Mouse (Mus musculus) mouse trophoblast stem cell (cell line): ENCODE results near the gene Sec63.

Source experiments
- in situ Hi-C, 2 experiments: fragments of 300-500 bp; cut with MseI, MboI; formaldehyde crosslinking; loops; 2 replicates in 1 of 2; 3 replicates in 1 of 2; pipeline ENCODE4 v1.15.1; 2025

Sec63 gene

DNA sequence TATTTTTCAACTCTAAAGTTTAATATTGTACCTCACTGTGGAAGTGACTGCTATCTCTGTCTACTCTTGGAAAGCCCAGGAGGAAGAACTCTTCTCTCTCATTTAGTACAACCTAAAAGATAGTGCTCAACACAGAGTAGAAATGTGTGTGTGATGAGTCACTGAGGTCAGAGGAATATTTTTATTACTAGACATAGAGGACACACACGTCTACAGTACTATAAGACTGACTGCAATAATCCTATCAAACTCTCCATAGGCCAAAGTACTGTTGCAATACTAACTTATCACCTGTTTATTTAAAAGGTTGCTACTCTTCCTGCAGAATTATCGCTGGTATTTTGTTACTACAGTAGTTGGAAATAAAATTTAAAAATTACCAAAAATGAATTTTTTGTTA is 68.7 kb downstream of the Sec63 start:
- in situ Hi-C loops = no loop called here

DNA sequence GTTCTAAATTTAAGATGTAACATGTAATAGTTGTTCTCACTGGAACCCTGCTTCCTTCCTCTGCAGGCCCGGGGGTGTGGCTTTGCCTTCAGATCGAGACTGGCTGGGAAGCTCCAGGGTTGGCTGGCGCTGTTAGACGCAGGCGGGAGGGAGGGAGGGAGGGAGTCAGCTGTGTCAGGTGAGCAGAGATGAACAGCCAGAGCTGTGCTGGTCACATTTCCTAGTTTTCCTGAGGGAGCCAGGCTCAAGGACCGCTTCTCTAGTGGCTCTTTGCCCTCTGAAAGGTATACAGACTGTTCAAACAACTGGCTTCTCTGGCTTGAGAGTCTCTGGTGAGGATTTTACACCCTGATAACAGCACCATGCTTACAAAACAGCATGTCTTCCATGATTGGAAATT is 69.1 kb downstream of the Sec63 start:
- in situ Hi-C loops = no loop called here

DNA sequence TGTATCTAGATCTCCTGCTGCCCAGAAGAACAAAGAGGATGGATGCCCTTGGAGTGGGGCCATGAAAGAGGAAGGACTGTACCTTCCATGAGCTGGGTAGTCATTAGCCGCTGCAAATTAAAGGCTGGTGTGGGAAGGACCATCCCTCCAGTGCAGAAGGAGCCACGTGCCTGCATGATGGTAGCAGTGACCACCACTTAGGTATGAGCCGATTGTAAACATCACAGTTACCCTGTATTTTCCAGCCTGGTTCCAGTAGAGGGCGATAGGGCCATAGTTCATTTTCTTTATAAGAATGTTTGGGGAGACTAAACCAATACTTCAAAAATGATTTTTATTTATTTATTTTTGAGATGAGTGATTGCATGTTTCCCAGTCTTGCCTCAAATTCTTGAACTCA is 71.4 kb downstream of the Sec63 start:
- in situ Hi-C loops = no loop called here

- in situ Hi-C loops = no loop called here
Measured at GRCm38 (mm10) chr10:42833871-42834727, 72.8 kb downstream of the Sec63 start.

DNA sequence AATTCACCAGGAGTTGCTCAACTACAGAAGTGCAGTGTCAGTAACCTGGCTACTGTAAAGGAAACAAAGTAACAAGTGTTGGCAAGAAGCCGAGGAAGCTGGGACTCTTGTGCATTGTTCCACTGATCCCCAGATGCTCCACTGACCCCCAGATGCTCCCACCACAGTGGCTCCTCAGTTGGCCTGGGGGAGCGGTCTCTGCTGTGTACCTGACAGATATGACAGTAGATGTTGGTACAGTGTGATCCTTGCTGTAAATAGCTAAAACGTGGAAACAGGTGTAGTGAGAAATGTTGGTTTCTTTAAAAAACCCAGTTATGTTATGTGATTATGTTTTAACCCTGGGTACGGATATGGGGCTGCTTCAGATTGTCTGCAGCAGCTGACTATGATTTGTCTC is 76.8 kb downstream of the Sec63 start:
- in situ Hi-C loops = no loop called here

DNA sequence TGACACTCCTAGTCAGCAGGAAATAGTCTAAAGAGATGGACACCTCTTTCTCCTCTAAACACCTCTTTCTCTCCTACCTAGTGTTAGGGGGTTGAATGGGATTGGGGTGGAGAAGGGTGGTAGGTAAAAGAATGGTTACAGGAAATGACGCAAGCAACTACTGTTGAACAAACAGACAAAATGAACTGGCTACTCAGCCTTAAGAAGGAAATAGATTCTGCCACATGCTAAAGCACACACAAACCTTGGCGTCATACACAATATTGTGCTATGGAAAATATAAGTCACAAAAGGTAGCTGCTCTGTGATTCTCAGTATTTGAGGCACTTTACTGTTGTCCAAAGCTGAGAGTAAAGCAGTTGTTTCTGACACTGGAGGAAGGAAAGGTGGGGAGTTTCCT is 77.4 kb downstream of the Sec63 start:
- in situ Hi-C loops = no loop called here

- in situ Hi-C loops = loop anchor here (5.0 to 10.0 kb wide), 3 partner anchors 95 to 147 kb away; no protein-coding TSS in a partner anchor
Measured at GRCm38 (mm10) chr10:42840036-42840435, 78.7 kb downstream of the Sec63 start.

DNA sequence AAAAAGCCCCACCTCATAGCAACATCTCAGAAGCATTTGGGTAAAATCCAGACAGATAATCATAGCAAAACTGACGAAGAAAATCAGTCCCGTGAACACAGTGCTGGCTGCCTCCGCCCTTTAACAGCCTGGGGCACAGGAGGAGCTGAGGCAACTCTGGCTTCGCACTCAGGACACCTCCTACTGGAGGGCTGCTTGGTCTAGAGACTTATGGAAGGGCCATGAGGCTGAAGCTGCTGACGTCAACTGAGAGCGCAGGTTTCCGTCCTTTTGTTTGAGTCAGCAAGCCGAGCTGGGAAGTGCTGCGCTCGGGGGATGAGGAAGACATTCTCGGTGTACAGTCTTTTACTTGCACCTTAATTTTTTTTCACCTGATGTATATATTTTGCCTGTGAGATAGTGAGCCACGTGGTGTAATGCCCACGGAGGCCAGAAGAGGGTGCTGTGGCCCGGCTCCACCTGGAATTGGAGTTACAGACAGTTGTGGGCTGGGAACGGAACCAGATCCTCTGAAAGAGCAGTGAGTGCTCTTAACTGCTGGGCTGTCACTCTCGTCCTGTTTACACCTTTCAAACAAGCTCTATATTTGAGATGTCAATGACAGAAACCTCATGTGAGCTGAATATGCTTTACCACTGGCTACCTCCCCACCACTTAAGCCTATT is 80.4 kb downstream of the Sec63 start:
- in situ Hi-C loops = loop anchor here (5.0 to 10.0 kb wide), 3 partner anchors 93 to 146 kb away; no protein-coding TSS in a partner anchor

DNA sequence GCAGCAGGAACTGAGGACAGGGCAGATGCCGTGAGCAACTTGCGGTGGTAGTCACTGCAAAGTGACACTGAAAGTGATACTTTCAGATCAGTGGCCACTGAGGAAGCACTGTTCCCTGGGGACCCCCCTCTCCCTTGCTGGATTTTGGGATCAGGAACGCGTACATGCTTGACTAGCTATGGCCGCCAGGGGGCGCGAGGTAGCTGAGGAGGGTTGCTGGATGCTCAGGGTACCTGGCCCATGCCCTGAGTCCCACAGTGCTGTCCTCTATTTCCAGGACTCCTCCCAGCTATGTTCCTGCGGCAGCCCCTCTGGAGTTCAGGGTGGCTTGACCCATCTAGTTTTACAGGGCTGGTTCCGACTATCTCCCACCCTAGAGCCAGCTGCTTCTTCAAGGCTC is 81.1 kb downstream of the Sec63 start:
- in situ Hi-C loops = loop anchor here (5.0 to 10.0 kb wide), 3 partner anchors 92 to 145 kb away; no protein-coding TSS in a partner anchor

GRCm38 (mm10) chr10:42843416-42843815 is 82.1 kb downstream of the Sec63 start:
- in situ Hi-C loops = loop anchor here (5.0 to 10.0 kb wide), 3 partner anchors 91 to 144 kb away; no protein-coding TSS in a partner anchor

DNA sequence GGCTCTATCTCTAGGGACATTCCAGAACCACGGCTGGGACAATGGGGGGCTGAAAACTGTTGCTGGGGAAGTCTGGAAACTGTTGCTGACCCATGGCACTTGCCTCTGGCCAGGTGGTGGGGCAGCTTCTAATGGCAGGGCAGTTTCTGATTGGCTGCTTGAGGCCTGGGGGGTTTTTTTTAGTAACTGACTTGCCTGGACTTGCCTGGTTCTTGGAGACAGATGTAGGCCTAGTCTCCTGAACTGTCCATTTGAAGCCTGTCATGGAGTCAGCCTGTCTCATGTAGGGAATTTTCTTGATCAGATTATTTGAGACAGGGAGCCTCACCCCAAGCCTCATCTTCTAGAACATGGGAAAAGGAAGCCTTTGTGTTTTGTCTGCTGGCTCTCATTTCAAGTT is 84.2 kb downstream of the Sec63 start:
- in situ Hi-C loops = loop anchor here in 1 of 2 experiments (10.0 kb wide), 1 partner anchor 89 kb away; no protein-coding TSS in a partner anchor

DNA sequence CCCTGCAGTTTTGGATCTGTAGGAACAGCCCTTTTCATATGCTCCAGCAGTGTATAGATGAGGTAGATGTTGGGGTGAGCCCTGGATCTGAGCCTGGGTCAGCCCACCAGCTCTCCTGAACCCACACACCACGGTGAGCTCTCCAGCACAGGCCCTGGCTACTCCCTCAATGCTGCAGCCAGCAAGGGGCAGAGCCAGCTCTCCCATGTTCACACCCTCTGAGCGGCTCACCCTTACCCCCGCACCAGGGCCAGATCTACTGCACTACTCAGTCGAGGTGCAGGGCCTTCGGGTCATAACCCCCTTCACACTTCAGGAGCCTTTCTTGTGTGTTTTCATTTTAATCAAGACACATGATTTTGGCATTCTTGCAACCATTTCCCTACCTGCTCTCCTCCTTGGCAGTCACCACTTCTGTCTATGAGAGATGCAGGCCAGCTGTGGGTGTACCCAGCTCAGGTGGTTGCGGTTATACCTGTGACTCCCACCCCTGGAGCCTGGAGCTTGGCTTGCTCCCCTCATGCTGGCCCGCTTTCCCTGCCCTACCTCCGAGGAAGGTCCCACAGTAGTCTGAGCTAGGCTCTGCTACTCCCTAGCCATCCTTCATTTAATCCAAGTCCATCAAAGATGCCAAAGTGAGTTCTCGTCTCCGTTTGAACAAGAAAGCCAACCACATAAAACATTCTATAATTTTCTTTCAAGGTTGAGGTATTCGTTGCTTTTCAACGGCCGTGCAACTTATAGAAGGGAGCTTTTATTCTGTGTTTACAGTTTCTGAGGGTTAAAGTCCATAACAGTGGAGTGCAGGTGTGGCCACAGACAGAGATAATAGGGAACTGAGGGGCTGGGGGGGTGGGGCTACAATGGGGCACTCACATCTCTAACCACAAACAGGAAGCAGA is 87.1 kb downstream of the Sec63 start:
- in situ Hi-C loops = loop anchor here in 1 of 2 experiments (10.0 kb wide), 1 partner anchor 86 kb away; no protein-coding TSS in a partner anchor

GRCm38 (mm10) chr10:42849081-42849400 is 87.7 kb downstream of the Sec63 start:
- in situ Hi-C loops = loop anchor here in 1 of 2 experiments (10.0 kb wide), 1 partner anchor 86 kb away; no protein-coding TSS in a partner anchor

DNA sequence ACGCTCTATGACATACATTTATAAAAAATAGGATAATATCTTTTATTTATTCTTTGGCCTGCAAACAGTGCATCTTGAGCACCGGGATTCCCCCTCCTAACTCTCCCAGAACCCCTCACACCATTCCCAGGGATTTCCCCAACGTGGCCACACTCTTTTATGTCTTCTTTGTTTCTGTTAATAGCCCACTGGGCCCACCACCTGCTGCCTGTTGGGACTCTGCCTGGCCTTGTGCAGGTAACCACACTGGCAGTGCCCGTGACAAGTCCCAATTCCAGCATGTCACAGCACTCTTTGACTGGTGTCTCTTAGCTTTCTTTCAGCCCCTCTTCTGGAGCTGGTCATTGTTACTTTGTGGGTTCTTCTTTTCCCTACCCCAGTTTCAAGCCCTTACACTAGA is 93.5 kb downstream of the Sec63 start:
- in situ Hi-C loops = no loop called here

GRCm38 (mm10) chr10:42855250-42855649 is 94.0 kb downstream of the Sec63 start:
- in situ Hi-C loops = no loop called here

DNA sequence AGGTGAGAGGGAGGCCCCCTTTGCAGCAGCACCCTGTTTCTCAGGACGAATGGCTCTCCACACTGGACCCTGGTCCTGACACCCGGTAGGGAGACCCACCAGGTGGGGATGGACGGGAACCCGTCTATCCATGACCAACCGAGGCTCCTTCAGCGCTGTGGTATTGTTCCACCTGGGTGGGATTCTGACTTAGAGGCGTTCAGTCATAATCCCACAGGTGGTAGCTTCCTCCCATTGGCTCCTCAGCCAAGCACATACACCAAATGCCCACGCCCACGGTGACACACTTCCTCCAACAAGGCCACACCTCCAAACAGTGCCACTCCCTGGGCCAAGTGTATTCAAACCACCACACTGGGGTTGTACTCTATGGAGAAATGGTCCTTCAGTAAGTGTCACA is 95.3 kb downstream of the Sec63 start:
- in situ Hi-C loops = no loop called here

GRCm38 (mm10) chr10:42857021-42857420 is 95.7 kb downstream of the Sec63 start:
- in situ Hi-C loops = no loop called here

DNA sequence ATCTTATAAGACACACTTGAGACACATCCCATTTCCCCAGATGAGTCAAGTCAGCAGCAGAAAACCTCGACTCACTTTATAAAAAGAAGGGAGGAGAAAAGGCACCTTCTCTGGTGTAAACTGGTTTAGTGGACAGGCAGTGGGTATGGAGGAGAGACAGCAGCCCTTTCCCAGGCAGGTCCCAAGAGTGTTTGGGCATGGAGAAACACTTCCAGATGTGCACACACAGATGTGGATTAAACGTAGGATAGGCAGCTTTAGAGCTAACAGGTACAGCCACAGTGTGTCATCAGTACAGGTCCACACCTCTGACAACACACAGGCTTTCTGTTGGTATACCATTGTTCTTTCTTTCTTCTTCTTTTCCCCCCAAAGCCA is 98.5 kb downstream of the Sec63 start:
- in situ Hi-C loops = no loop called here

DNA sequence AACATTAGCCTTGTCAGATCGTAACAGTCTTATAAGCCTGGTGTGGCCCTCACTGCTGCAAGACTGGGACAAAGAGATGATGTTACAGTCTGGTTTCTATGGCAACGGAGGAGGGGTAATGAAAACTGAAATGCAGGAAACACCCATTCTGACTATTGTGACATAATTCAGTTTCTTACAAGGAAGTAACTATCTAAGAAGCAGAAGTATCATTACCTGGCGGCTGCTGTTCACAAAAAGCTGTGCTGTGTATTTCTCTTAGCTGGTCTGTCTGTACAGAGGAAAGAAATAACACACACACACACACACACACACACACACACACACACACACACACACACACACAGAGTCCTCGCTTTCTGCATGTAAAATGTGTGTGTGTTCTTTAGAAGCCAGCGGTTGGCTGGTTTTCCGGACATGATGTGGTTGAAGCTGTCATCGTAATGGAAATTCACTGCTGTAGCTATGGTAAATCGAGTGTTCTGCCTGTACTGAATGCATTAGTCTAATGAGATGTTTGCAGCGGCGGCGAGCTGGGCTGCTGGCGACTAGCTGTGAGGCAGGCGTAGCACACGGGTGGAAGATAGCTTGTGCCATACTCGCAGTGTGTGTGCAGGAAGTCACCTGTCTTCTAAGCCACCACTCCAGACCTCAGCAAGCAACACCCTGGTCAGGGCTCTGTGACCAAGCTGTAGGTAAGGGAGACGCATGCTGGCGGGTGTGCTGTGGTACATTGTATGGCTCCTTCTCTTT is 99.0 kb downstream of the Sec63 start, which contains the start of gene Scml4:
Gene Scml4, plus strand, starts transcription at position 212 of the 753 bp plus-strand sequence.
- in situ Hi-C loops = no loop called here

DNA sequence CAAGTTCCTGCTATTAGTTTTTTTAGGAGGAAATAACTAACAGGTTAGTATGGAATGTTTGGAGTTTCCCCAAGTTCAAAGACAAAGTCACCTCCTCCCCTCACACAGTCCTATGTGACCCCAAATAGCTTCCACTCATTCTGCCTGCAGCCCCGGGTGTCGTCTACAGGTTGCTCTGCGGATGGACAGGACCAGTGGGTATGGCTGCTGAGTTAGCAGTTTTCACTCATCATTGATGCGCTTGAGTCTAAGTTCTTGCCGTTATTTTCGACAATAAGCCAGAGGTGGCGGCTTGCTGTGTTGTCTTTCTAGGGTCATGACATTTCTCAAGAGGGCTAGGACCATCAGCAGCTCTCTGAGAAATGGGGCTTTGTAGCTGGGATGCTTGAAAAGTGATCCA is 100.2 kb downstream of the Sec63 start:
- in situ Hi-C loops = no loop called here
